Mouse (Mus musculus): ENCODE results near the gene Hoxc9.

DNA sequence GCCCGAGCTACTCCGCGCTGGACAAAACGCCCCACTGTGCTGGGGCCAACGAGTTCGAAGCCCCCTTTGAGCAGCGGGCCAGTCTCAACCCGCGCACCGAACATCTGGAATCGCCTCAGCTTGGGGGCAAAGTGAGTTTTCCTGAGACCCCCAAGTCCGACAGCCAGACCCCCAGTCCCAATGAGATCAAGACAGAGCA is 9.0 kb upstream of the Hoxc9 start, which contains the start of gene Hoxc5:
- TF ChIP-seq CTCF (IDR thresholded peaks at IDR 0.05; ENCODE audit: borderline replicate concordance, insufficient read depth, low read length) (no peak), POLR2A (IDR thresholded peaks at IDR 0.05; ENCODE audit: low read depth, low read length) (no peak)

Measured in embryonic fibroblast, embryonic 13.5 days (primary cell).